Mouse (Mus musculus) hindbrain, embryonic 16.5 days (tissue): Measurements from ENCODE around the gene Abca2. TPM values are rescaled to one million over a fixed set of nuclear protein-coding genes. Genes with fewer than 3 reads are reported as not detected.

Experiments used
- ATAC-seq: fragments of 200-750 bp; cut with Nextera tagmentation; 2 replicates; pipeline ENCODE4 v1.8.0; 2017; ENCODE audit warnings: moderate TSS enrichment, moderate library complexity
- H3K27ac ChIP-seq: fragments of 300-500 bp; sonication (generic); 2 replicates; pipeline ENCODE4 v1.5.1; 2014; ENCODE audit warnings: low read depth, mild to moderate bottlenecking, control low read depth, low read length, moderate library complexity
- H3K27me3 ChIP-seq: fragments of 300-500 bp; sonication (generic); replicated peaks from 2 replicates; pipeline ENCODE4 v1.6.1; 2014; ENCODE audit warnings: low read length; ENCODE audit not compliant: control insufficient read depth, insufficient read depth
- H3K36me3 ChIP-seq: fragments of 300-500 bp; sonication (generic); 2 replicates; pipeline ENCODE4 v1.6.1; 2014; ENCODE audit warnings: mild to moderate bottlenecking, low read length, moderate library complexity, mixed read lengths; ENCODE audit not compliant: control insufficient read depth, insufficient read depth
- H3K4me1 ChIP-seq: fragments of 300-500 bp; sonication (generic); 2 replicates; pipeline ENCODE4 v1.6.1; 2014; ENCODE audit warnings: low read depth, low read length; ENCODE audit not compliant: control insufficient read depth, insufficient read depth
- H3K4me2 ChIP-seq: fragments of 300-500 bp; sonication (generic); 2 replicates; pipeline ENCODE4 v1.6.1; 2014; ENCODE audit warnings: mild to moderate bottlenecking, low read length, control low read depth, moderate library complexity
- H3K4me3 ChIP-seq: fragments of 300-500 bp; sonication (generic); 2 replicates; pipeline ENCODE4 v1.5.1; 2014; ENCODE audit warnings: mild to moderate bottlenecking, low read length, control low read depth, moderate library complexity
- H3K9ac ChIP-seq: fragments of 300-500 bp; sonication (generic); 2 replicates; pipeline ENCODE4 v1.6.1; 2014; ENCODE audit warnings: low read depth, mild to moderate bottlenecking, control low read depth, low read length, moderate library complexity
- H3K9me3 ChIP-seq: fragments of 300-500 bp; sonication (generic); 2 replicates; pipeline ENCODE4 v1.6.1; 2014; ENCODE audit warnings: mild to moderate bottlenecking, low read length, moderate library complexity; ENCODE audit not compliant: control insufficient read depth
- WGBS: fragments of 180-500 bp; shearing (Covaris S2); extraction: QIAGEN DNeasy Blood & Tissue Kit; methylation state at CpG from one replicate; pipeline ENCODE4 v1.1.7; 2014; 5-methylcytosine and 5-hydroxymethylcytosine counted together
- polyA plus RNA-seq: library from polyadenylated mRNA; unstranded; fragments of >200 nt; fragmentation: Nextera tagmentation; extraction: Ambion mirVana; gene quantifications from 2 replicates; pipeline ENCODE4 v1.2.1, GENCODE M21; 2015

Gene Abca2
- polyA plus RNA-seq, 1 experiment from 2014 or later: 13.5 TPM

DNA sequence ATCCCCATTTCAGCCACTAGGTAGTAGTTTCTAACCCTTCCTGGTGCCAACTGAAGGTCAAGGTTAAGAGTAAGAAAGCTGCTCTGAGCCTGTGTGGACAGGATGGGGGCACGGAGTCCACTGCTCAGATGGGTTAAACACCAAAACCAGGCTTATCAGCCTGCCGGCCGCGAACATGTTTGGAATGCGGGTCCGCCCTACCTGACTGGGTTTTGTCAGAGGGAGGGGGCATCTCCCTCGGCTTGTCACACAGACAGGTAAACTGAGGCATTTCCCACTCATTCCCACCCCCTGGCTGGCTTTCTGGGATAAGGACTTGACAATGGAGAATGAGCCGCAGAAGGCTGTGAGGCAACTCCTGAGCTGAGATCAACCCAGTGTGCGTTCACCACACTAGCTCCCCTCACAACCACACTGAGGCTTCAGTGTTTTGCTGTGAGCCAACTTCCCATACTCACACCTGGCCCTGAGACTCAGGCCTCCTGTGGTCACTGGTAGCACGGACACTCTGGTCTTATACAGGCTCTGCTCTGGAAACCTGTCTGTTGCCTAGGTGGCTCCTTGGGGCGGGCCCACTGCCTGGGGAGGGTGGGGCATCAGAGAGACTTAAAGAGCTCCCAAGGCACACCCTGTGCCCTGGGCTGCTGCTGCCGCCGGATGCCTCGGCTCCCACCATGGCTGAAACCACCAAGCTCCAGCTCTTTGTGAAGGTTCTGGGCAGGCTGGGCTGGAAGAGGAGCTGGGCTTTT is 27.9 kb downstream of the Abca2 start, which contains the start of gene Clic3:
TSS of gene Clic3 (plus strand) at position 634 of the 749 bp plus-strand sequence.
- 72% methylated on average over 14 of the region's 14 CpGs for WGBS
- no peak for ATAC-seq
- no peaks in the 10 kb centered on the region for H3K27me3 ChIP-seq

DNA sequence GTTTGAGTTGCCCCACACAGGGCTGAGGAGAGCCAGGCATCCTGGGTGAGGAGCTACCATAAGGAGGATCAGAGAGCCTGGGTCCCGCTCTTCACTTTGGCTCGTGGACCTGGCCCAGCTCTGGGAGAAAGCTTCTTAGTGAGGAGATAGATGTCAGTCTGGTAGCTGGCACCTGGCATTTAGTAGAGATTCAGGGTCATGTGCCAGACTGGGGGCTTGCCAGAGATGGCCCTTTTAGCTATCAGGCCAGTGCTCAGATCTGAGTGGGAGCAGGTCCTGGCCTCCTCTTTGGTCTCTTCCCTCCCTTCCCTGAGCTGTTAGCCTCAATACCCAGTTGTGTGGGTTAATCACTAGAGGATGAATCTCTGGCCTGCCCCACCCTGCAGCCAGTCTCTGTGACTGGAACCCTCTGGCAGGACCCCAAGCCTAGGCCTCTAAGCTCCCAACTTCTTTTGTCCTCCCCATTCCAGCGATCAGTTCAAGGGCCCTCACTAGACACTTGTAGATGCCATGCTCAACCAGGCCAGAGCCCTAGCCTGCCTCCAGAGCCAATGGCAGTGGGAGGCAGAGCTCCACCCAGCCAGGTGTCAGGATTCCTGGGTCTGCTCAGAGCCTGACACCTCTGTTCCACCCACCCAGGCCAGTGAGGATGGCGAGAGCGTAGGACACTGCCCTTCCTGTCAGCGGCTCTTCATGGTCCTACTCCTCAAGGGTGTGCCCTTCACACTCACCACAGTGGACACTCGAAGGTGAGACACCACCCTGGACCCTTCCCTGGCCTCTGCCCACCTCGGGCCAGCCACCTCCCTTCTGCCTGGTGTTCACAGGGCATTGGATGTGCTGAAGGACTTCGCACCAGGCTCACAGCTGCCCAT is 28.8 kb downstream of the Abca2 start:
- Histone ChIP-seq H3K4me3 (no peak overlapping the region), H3K36me3 (peaks cover 3% of the 10 kb centered on the region; the same call in 1 of the 2 replicates), H3K27ac (no peak overlapping the region), H3K9ac (no peak overlapping the region), H3K4me1 (peaks cover 18% of the 10 kb centered on the region), H3K4me2 (no peak overlapping the region), H3K9me3 (no peaks in the 10 kb centered on the region), H3K27me3 (no peaks in the 10 kb centered on the region)
- WGBS: 89% methylated on average over 9 of the region's 9 CpGs
- no peak for ATAC-seq

More for the DNA sequence above, 27.9 kb downstream of the Abca2 start, which contains the start of gene Clic3:
- no peak within 1 kb of the TSS for H3K4me2 ChIP-seq
- H3K27ac ChIP-seq: no peak within 1 kb of the TSS
- H3K9me3 ChIP-seq: no peaks in the 10 kb centered on the region
- peaks cover 15% of the 10 kb centered on the region for H3K4me1 ChIP-seq
- H3K9ac ChIP-seq: no peak within 1 kb of the TSS
- no peak within 1 kb of the TSS for H3K4me3 ChIP-seq
- H3K36me3 ChIP-seq: peaks cover 3% of the 10 kb centered on the region; the same call in 1 of the 2 replicates

DNA sequence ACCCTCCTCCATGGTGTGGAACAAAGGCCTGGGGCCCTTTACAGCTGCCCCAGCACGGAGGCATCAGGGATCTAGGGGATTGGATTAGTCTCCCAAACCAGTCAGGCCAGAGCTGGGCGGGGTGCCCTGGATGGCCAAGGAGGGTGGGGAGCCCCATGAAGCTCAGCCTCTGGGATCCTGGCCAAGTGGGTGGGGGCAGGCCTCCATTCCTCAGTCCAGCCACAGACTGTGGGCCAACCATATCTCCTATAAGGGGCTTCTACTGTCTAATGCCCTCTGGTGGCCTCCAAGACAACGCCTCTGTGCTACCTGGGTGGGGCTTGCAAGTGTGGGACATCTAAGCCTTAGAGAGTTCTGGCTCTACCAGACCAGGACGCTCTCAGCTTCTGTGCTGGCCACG is 30.4 kb downstream of the Abca2 start:
- Histone ChIP-seq H3K9ac (no peak overlapping the region), H3K4me3 (no peak overlapping the region), H3K4me1 (peaks cover 18% of the 10 kb centered on the region), H3K4me2 (no peak overlapping the region), H3K27ac (no peak overlapping the region), H3K27me3 (no peaks in the 10 kb centered on the region), H3K9me3 (no peaks in the 10 kb centered on the region), H3K36me3 (peaks cover 3% of the 10 kb centered on the region; the same call in 1 of the 2 replicates)
- no peak for ATAC-seq
- WGBS: 71% methylated on average over 5 of the region's 5 CpGs

DNA sequence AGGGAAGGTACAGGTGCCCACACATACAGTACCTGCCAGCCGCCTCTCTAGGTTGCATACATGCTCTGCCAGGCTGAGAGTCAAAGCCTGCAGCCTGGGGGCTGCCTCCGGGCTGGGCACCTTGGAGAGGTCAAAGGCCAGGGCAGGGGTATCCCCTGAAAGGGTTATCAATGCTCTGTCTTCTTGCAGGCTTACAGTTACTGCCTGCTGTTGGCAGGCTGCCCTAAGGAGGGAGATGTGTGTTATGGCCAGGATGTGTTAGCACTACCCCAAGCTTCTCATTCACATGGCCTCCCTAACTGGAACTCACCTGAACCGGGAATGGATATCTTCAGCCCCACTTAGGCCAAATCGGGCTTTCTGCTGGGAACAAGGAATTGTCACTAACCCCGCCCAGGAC is 31.6 kb downstream of the Abca2 start:
- 24% methylated on average over 5 of the region's 5 CpGs for WGBS
- peak; percentile 14 for ATAC-seq

GRCm38 (mm10) chr2:25460551-25461309 is 32.2 kb downstream of the Abca2 start, which contains the start of gene Paxx:
Paxx (minus strand) TSS chr2:25461094.
- ATAC-seq: peak; percentile 93
- peak within 1 kb of the TSS; percentile 88 for H3K4me2 ChIP-seq

More for the DNA sequence above, 31.6 kb downstream of the Abca2 start:
- H3K9me3 ChIP-seq: no peaks in the 10 kb centered on the region
- H3K27ac ChIP-seq: peak overlapping the region; percentile 95
- H3K4me1 ChIP-seq: peaks cover 18% of the 10 kb centered on the region
- no peaks in the 10 kb centered on the region for H3K27me3 ChIP-seq
- H3K4me3 ChIP-seq: peak overlapping the region; percentile 74
- H3K36me3 ChIP-seq: peaks cover 3% of the 10 kb centered on the region; the same call in 1 of the 2 replicates
- peak overlapping the region; percentile 88 for H3K4me2 ChIP-seq
- H3K9ac ChIP-seq: peak overlapping the region; percentile 76

GRCm38 (mm10) chr2:25461407-25461806 is 32.9 kb downstream of the Abca2 start:
- Histone ChIP-seq H3K27me3 (no peaks in the 10 kb centered on the region), H3K9ac (peak overlapping the region; percentile 76), H3K36me3 (peaks cover 3% of the 10 kb centered on the region; the same call in 1 of the 2 replicates), H3K27ac (peak overlapping the region; percentile 95), H3K9me3 (no peaks in the 10 kb centered on the region), H3K4me1 (peaks cover 18% of the 10 kb centered on the region), H3K4me2 (peak overlapping the region; percentile 88), H3K4me3 (peak overlapping the region; percentile 74)
- peak; percentile 7; the same call in 1 of the 2 replicates for ATAC-seq
- 37% methylated on average over 3 of the region's 3 CpGs for WGBS

More at GRCm38 (mm10) chr2:25460551-25461309, 32.2 kb downstream of the Abca2 start, which contains the start of gene Paxx:
- Histone ChIP-seq H3K36me3 (peaks cover 3% of the 10 kb centered on the region; the same call in 1 of the 2 replicates), H3K4me3 (peak within 1 kb of the TSS; percentile 74), H3K9me3 (no peaks in the 10 kb centered on the region), H3K4me1 (peaks cover 18% of the 10 kb centered on the region), H3K9ac (peak within 1 kb of the TSS; percentile 76), H3K27me3 (no peaks in the 10 kb centered on the region), H3K27ac (peak within 1 kb of the TSS; percentile 95)
- WGBS: under 1% methylated on average over 48 of the region's 48 CpGs

DNA sequence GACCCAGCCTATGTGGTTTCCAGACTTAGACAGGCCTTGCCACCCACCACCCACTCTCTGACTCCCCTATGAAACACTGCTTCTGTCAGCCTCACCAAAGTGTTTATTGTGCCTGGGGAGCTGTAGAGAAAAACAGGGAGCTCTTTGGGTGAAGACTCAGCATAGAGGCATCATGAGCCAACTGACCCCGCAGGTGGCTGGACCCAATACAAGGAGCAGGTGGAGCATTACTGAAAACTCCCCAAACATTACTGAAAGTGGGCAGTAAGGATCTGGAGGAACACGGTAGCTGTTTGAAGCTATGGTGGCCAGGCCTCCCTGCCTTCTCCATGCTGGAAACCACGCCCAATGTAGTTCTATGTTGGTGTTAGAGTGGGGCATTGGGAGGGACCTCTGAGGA is 35.1 kb downstream of the Abca2 start:
- Histone ChIP-seq H3K27ac (no peak overlapping the region), H3K4me3 (no peak overlapping the region), H3K4me1 (peaks cover 18% of the 10 kb centered on the region), H3K27me3 (no peaks in the 10 kb centered on the region), H3K4me2 (no peak overlapping the region), H3K36me3 (no peaks in the 10 kb centered on the region; the same call in 1 of the 2 replicates), H3K9me3 (no peaks in the 10 kb centered on the region), H3K9ac (no peak overlapping the region)
- ATAC-seq: no peak
- WGBS: 87% methylated on average over 3 of the region's 3 CpGs

- Histone ChIP-seq H3K4me2 (no peak overlapping the region), H3K9ac (no peak overlapping the region), H3K4me1 (peaks cover 14% of the 10 kb centered on the region), H3K27ac (no peak overlapping the region), H3K9me3 (no peaks in the 10 kb centered on the region), H3K27me3 (no peaks in the 10 kb centered on the region), H3K4me3 (no peak overlapping the region), H3K36me3 (no peaks in the 10 kb centered on the region)
- no peak for ATAC-seq
- 94% methylated on average over 2 of the region's 2 CpGs for WGBS
Measured at GRCm38 (mm10) chr2:25465256-25465655, 36.8 kb downstream of the Abca2 start.
